Mouse (Mus musculus) C2C12 (cell line): ENCODE data around the gene Tnfrsf14.

Experiments used
- CTCF ChIP-seq: IDR thresholded peaks from one replicate; pipeline ENCODE4 v1.5.1; 2011; ENCODE audit not compliant: control insufficient read depth, insufficient read depth, insufficient read length
- FOSL1 ChIP-seq: IDR thresholded peaks from one replicate; pipeline ENCODE4 v1.8.0; 2011; ENCODE audit warnings: mild to moderate bottlenecking, low read length; ENCODE audit not compliant: poor library complexity, insufficient read depth, severe bottlenecking
- MYOG ChIP-seq: IDR thresholded peaks from one replicate; pipeline ENCODE4 v1.6.1; 2011; ENCODE audit not compliant: control insufficient read depth, insufficient read length; ENCODE audit errors: extremely low read depth

DNA sequence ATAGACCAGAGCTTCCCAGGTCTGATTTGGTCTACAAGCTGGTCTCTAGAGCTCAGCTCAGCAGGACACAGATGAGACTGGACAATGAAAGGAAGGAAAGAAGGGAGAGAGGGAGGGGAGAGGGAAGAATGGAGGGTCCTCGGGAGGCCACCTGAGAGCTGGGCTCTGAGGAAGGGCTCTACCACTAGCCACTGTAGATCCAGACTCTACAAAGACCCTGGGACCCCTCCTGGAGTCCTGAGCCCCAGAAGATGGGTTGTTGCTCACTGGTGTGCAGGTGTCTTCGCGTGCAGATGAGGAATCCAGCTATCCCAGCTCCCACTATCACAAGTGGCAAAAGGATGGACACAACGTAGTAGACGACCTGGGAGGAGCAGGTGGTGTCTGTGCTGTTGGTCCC, 5.4 kb downstream of the Tnfrsf14 start:
- TF ChIP-seq FOSL1 (no peak), CTCF (no peak), MYOG (no peak)
